Mouse (Mus musculus) right cerebral cortex, postnatal 4 days (tissue): Measurements from ENCODE around the gene Bex2.

Experiments
- DNase-seq: peaks from one replicate; pipeline ENCODE4 v3.0.0-alpha.2; 2022

Bex2 gene

GRCm38 (mm10) chrX:136068020-136068419, at the start of gene Bex2:
TSS of gene Bex2 (minus strand) at chrX:136068236.
- DNase-seq = peak; percentile 25

DNA sequence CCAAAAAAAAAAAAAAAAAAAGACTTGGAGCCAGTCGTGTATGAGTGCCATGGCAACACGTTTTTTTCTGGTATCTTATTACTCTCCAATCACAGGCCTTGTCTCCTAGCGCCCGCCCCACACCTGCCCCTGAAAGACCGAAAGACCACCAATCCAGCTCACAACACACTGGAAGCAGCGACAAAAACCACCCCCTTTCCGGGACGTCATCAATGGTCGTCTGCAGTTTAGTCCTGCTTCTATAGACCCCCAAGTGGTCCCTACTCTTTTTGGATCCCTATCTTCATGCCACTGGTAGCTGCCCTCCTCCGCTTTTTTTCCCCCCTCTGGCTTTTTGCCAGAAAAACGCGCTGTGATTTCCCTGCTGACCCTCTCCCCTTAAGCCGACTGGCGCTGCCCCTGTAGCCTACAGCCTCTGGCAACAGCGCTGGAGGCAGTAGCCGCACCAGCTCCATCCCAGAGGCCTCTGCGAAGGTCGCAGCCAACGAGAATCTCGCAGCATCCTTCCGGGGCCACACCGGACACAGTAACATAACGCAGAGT, 47.5 kb upstream of the Bex2 start:
- peak; percentile 67 for DNase-seq

- DNase-seq = no peak
Measured at GRCm38 (mm10) chrX:136115015-136115414, 47.0 kb upstream of the Bex2 start.

GRCm38 (mm10) chrX:136107942-136108341, 39.9 kb upstream of the Bex2 start:
- DNase-seq = peak; percentile 60

GRCm38 (mm10) chrX:136104724-136105088, 36.7 kb upstream of the Bex2 start:
- no peak for DNase-seq

DNA sequence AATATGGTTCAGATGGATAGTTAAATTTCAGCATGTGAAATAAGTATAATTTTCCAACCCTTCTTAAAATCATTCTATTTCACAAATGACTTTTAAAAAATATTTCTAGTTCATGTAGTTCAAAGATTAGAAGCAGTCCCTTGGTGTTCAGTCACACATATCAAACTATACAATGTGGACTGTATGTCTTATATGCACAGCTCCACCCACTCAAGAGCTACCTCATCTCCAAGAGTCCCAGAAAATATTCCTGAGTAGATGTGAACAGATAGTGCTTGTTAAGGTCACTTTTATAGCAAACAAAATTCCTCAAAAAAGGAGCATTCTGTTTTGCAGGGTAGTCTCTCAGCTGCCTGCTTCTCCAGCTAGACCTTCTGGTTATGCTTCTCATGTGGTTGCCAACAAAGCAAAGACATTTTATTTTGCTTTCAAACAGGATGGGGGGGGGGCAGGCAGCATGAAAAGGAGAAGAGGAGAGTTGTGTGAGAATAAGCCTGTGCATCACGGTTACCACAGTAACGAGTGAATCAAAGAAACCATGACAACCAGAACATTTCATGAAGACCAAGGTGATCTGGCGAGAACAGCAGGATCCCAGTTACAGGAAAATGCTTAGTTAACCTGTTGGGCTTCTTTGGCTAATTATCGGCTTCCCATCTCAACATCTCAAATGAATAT, 36.1 kb upstream of the Bex2 start:
- peak; percentile 25 for DNase-seq

- no peak for DNase-seq
Measured at GRCm38 (mm10) chrX:136094421-136094820, 26.4 kb upstream of the Bex2 start.

DNA sequence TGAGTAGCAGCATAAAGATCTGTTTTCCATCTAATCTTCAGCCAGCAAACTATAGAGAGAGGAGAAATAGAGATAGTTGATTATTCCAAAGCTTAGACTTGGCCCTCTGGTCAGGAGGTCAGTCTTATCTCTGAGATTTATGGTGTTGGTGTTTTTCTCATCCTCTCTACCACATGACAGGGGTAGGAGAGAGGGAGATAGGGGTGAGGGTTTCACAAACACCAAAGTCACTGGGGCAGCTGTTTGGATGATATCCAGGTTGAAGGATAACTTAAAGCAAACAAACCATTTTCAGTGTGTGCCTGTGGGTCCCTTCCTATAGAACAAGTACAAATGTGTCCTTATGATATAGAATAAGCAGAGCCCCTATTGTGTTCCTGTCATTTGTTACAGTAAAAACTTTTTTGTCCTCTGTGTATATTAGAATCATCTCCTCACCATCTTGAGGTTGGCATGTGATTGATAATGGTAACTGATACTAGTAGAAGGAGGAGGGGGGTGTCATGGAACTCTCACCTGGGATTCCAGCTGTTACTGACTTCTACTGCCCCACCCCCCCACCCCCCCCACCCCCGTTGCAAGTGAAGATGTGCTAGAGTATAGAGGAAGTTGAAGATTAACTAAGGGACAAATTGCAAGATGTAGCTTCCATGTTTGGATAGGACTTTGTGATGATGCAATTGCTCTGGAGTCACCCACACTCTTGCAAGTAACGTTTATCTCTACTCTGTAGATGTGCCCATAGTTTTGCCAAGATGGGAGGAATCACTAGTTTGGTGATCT, 24.7 kb upstream of the Bex2 start:
- DNase-seq = no peak

DNA sequence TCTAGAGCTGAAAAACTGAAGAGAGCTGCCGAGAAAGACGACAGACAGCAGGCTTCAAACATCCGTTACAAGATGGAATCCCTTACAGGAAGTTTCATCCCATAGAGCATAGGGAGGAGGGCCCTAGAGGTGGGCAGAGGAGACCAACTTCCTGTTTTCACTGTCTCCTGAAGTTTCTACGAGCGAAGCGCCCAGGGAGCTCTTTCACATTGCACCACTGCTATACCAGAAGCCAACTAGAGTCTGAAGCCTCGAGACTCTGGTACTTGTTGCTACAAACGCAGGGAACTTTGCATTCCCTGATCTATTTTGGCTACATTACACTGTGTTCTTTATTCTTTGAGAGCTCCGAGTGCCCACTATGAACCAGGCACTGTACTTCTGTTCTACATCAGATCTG, 17.1 kb upstream of the Bex2 start, which contains the start of gene Nxf3:
TSS of gene Nxf3 (minus strand) at position 101 of the 400 bp plus-strand sequence.
- DNase-seq = no peak

- DNase-seq = peak; percentile 44
Measured at GRCm38 (mm10) chrX:136067201-136067991, 640 bp downstream of the Bex2 start.

DNA sequence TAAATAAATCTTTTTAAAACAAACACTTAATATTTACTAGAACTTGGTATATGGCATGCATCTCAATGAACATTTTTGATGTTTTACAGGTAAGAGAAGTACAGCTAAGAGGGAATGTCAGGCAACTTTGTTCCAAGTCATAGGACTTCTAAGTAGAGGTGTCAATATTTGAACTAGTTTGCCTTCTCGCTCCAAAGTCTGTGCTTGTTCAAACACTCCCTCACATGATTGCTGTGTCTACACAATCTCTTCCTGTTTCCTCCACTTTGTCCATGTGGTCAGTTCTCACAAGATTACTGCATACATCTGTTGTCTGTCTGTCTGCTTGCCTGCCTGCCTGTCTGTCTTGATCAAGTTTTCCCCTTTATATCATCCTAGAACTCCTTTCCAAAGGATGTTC, 7.3 kb downstream of the Bex2 start:
- DNase-seq = no peak

DNA sequence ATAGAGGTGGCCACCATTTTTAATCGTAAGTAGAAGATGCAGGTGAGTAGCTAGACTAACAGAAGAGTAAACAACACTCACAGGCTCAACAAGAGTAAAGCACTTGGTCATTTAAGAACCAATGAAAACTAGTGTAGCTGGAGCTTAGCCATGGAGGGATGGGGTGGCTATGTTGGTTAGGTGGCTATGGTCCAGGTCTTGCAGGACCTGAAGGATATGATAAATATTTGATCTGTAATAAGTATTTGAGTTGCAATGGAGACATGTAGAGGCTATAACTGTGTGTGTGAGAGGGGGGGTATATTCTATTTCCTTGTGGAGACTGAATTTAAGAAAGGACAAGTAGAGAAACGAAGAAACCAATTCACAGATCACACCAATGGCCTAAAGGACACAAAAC, 16.8 kb downstream of the Bex2 start:
- DNase-seq = no peak

DNA sequence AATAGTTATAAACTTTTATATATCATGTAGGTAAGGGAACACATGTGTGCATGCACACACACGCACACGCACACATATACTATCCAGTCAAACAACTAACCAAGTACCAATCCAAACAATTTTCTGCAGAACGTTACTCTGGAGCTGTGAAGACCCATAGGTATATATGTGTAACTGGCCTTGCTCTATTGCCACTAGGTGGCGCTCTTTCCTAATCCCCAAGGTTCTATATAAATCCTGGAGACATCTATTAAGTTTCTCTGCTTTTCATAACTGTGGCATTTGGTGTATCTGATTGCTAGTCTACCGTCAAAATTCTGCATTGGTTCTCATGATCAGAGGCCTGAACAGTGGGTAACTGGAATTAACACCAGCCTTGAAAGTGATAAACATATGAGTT, 20.5 kb downstream of the Bex2 start:
- DNase-seq = peak; percentile 66

- DNase-seq = no peak
Measured at GRCm38 (mm10) chrX:136043726-136044125, 24.3 kb downstream of the Bex2 start.

DNA sequence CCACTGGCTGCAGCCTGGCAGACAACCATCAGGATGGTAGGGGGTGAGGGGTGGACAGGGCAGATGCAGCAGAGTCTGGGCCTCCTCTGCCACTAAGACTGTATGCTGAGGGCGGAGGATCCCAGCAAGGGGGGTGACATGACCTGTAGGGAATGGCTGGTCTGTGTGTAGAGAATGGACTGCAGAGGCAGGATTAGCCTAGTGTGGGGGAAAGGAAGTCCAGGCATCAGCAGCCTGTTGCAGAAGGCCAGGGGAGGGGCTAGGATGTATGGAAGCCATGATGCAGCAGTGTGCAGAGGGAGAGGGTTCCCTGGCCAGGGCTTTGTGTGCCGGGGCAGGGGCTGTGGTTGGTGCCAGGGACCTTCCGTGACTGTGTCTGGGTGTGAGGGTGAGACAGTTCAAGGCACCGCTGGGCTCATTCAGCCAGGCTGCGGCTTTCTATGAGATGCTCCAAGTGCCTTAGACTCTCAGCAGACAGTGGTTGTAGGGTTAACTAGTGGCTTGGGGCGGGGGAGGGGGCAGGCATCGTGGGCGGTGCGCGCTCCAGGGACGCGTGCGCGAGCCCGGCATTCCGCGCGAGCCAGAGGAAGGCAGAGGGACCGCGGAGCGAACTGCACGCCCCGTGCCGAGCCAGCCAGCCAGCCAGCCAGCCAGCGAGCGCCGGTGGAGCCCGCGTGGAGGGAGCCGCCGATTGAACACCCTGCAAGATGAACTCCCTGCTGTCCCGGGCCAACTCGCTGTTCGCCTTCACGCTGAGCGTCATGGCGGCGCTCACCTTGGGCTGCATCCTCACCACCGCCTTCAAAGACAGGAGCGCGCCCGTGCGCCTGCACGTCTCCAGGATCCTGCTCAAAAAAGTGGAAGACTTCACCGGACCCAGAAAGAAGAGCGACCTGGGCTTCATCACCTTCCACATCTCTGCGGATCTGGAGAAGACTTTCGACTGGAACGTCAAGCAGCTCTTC, 35.0 kb downstream of the Bex2 start, which contains the start of gene Arxes1:
TSS of gene Arxes1 (plus strand) at position 569 of the 965 bp plus-strand sequence.
- peak; percentile 18 for DNase-seq

GRCm38 (mm10) chrX:136030331-136030730, 37.7 kb downstream of the Bex2 start:
- DNase-seq = no peak
